Mouse (Mus musculus) lung, postnatal 25 days (tissue): ENCODE data around the gene Rhot2.
"Not testable (repeated sequence)": the region's sequence is repeated elsewhere in the genome, so short reads cannot be mapped to it uniquely, and the experiment has no call there.

Source experiments
- DNase-seq: peaks from one replicate; pipeline ENCODE4 v3.0.0; 2022; ENCODE audit warnings: low spot score

The Rhot2 gene

GRCm38 (mm10) chr17:25828223-25828594 is 16.4 kb downstream of the Rhot2 start:
- DNase-seq, result no peak

- DNase-seq, result no peak
Observed at GRCm38 (mm10) chr17:25827546-25828222, 17.0 kb downstream of the Rhot2 start.

GRCm38 (mm10) chr17:25827011-25827410 is 17.6 kb downstream of the Rhot2 start:
- DNase-seq, result no peak

GRCm38 (mm10) chr17:25825984-25826570 is 18.6 kb downstream of the Rhot2 start:
- DNase-seq, result no peak

GRCm38 (mm10) chr17:25825311-25825710 is 19.3 kb downstream of the Rhot2 start:
- DNase-seq, result no peak

- no peak for DNase-seq
Observed at GRCm38 (mm10) chr17:25824362-25825142, 20.1 kb downstream of the Rhot2 start.

GRCm38 (mm10) chr17:25823452-25823851 is 21.2 kb downstream of the Rhot2 start, which contains the start of gene Wdr24:
Wdr24 (plus strand) TSS chr17:25823627.
- DNase-seq, result peak; percentile 82

GRCm38 (mm10) chr17:25818851-25819780 is 25.5 kb downstream of the Rhot2 start:
- DNase-seq, result no peak

- DNase-seq, result no peak
Observed at GRCm38 (mm10) chr17:25817662-25818061, 27.0 kb downstream of the Rhot2 start.

GRCm38 (mm10) chr17:25813471-25813870 is 31.2 kb downstream of the Rhot2 start:
- peak; percentile 68 for DNase-seq

GRCm38 (mm10) chr17:25810890-25811289 is 33.8 kb downstream of the Rhot2 start:
- DNase-seq, result no peak

GRCm38 (mm10) chr17:25809606-25810340 is 34.9 kb downstream of the Rhot2 start:
- no peak for DNase-seq

GRCm38 (mm10) chr17:25808789-25809605 is 35.7 kb downstream of the Rhot2 start, which contains the start of gene Fbxl16:
Fbxl16 (plus strand) TSS chr17:25809085.
- peak; percentile 45 for DNase-seq

GRCm38 (mm10) chr17:25808028-25808427 is 36.6 kb downstream of the Rhot2 start:
- no peak for DNase-seq

GRCm38 (mm10) chr17:25807452-25807851 is 37.2 kb downstream of the Rhot2 start:
- not testable (repeated sequence) for DNase-seq

GRCm38 (mm10) chr17:25806507-25806906 is 38.1 kb downstream of the Rhot2 start:
- no peak for DNase-seq

GRCm38 (mm10) chr17:25802825-25803517 is 41.7 kb downstream of the Rhot2 start:
- DNase-seq, result no peak

- DNase-seq, result peak; percentile 83
Observed at GRCm38 (mm10) chr17:25801029-25801428, 43.6 kb downstream of the Rhot2 start.

- peak; percentile 88 for DNase-seq
Observed at GRCm38 (mm10) chr17:25796951-25797369, 47.7 kb downstream of the Rhot2 start, which contains the start of gene Metrn. Metrn (minus strand) TSS chr17:25797136.
